9 mouse cellular contexts compared by ENCODE assay signal in the genomic region with DNA sequence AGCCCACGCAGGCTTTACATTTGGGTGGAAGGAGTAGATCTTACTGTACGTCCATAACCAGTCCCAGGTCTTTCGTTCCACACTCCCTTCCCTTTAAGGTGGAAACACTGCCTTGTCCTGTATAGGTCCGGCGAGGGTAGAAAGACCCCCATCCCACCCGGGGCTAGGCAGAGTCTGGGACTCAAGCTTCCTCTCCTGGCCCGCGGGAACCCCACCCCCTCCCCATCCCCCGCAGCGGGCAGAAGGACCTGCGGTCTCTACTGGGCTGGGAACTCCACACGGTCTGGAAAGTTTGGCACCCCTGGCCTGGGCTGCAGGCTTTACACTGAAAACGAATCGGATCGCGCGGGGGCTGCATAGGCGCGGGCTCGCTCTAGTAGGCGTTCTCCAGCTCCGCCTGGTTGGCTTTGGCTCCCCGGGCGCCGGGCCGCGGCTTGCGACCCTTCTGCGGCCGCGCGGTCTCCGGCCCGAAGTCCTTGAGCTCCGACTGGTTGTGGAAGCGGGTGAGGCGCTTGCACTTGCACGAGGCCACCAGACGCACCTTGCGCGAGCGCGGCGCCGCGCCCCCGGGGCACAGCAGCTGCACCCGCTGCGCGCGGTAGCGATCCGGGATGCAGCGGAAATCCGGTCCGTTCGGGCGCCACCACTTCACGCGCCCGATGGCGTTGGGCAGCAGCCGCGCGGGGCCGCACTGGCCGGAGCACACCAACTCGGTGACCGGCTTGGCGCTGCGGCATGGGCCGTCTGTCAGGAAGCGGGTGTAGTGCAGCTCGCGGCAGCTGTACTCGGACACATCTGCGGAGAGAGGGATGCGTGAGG. TPM values are rescaled to one million over a fixed set of nuclear protein-coding genes. Genes with fewer than 3 reads are reported as not detected.
A peak's percentile ranks its signal among the peaks of the same experiment; 100 is the strongest.
DNase-seq lines count a peak whose midpoint lies in the region; ATAC-seq and TF ChIP-seq lines count a peak whose summit lies in the region.
"Had no signal": no experiment of that assay in that cellular context is flagged by ENCODE, and none has a peak within 500 bp of the region (broad histone marks: within the 10 kb centered on the region; RNA-seq: fewer than 3 reads in every experiment).

No protein-coding gene starts in this region.

- H3K4me1 ChIP-seq in hindbrain, embryonic 12.5 days, result peaks cover 45% of the 10 kb centered on the region
- peaks cover 12% of the 10 kb centered on the region for H3K4me1 ChIP-seq in lung, embryonic 16.5 days (replicated peaks; ENCODE audit: control insufficient read depth, insufficient read depth, low read length)
- 0 out of 2 replicates have a peak, but pooled peaks cover 2% of the 10 kb centered on the region for H3K4me1 ChIP-seq in stomach, postnatal 0 days (replicated peaks; ENCODE audit: control insufficient read depth, insufficient read depth)

- H3K9me3 ChIP-seq in hindbrain, embryonic 12.5 days (replicated peaks), result no peaks in the 10 kb centered on the region
- H3K9me3 ChIP-seq in lung, embryonic 16.5 days (ENCODE audit: control insufficient read depth, low read length), result no peaks in the 10 kb centered on the region
- H3K9me3 ChIP-seq in stomach, postnatal 0 days (ENCODE audit: control insufficient read depth, low read length), result no peaks in the 10 kb centered on the region

- peak; percentile 64 for ATAC-seq in hindbrain, embryonic 12.5 days (ENCODE audit: low FRiP score)
- ATAC-seq in lung, embryonic 16.5 days (ENCODE audit: low read depth), result peak; percentile 29; the same call in 1 of the 2 replicates
- peak; percentile 21; the same call in 1 of the 2 replicates for ATAC-seq in stomach, postnatal 0 days (ENCODE audit: low FRiP score, low TSS enrichment)
- ATAC-seq in monocyte, adult 5-6 weeks (replicated peaks; ENCODE audit: insufficient number of reproducible peaks, low FRiP score, low TSS enrichment, poor library complexity, severe bottlenecking), result no peak

- H3K4me2 ChIP-seq in hindbrain, embryonic 12.5 days (replicated peaks), result peak overlapping the region; percentile 96
- peak overlapping the region; percentile 84 for H3K4me2 ChIP-seq in lung, embryonic 16.5 days (ENCODE audit: low read depth, low read length)
- peak overlapping the region; percentile 79 for H3K4me2 ChIP-seq in stomach, postnatal 0 days (replicated peaks; ENCODE audit: low read depth)

- peaks cover 83% of the 10 kb centered on the region for H3K27me3 ChIP-seq in hindbrain, embryonic 12.5 days
- H3K27me3 ChIP-seq in lung, embryonic 16.5 days (ENCODE audit: control insufficient read depth, insufficient read depth, low read depth, low read length), result peaks cover 57% of the 10 kb centered on the region
- H3K27me3 ChIP-seq in stomach, postnatal 0 days (ENCODE audit: control insufficient read depth, insufficient read depth, low read length), result peaks cover 19% of the 10 kb centered on the region; the same call in 1 of the 2 replicates

- H3K9ac ChIP-seq in hindbrain, embryonic 12.5 days, result peak overlapping the region; percentile 63
- H3K9ac ChIP-seq in lung, embryonic 16.5 days (ENCODE audit: low read length), result peak overlapping the region; percentile 61
- H3K9ac ChIP-seq in stomach, postnatal 0 days (ENCODE audit: low read length), result peak overlapping the region; percentile 43; the same call in 1 of the 2 replicates

- no peak for TF ChIP-seq EP300 in stomach, postnatal 0 days (optimal IDR thresholded peaks at IDR 0.05)

- WGBS in hindbrain, embryonic 12.5 days, result under 1% methylated on average over 78 of the region's 78 CpGs
- WGBS in lung, embryonic 16.5 days, result under 1% methylated on average over 78 of the region's 78 CpGs
- under 1% methylated on average over 78 of the region's 78 CpGs for WGBS in stomach, postnatal 0 days

- TF ChIP-seq CTCF in stomach, postnatal 0 days (IDR thresholded peaks at IDR 0.05; ENCODE audit: low read depth), result no peak

- H3K36me3 ChIP-seq in hindbrain, embryonic 12.5 days, result no peaks in the 10 kb centered on the region
- H3K36me3 ChIP-seq in lung, embryonic 16.5 days (ENCODE audit: control insufficient read depth, insufficient read depth, low read length), result no peaks in the 10 kb centered on the region
- H3K36me3 ChIP-seq in stomach, postnatal 0 days (ENCODE audit: control insufficient read depth, insufficient read depth, low read length), result no peaks in the 10 kb centered on the region

- no peak overlapping the region for H3K27ac ChIP-seq in hindbrain, embryonic 12.5 days
- no peak overlapping the region for H3K27ac ChIP-seq in lung, embryonic 16.5 days (ENCODE audit: low read length)
- no peak overlapping the region for H3K27ac ChIP-seq in stomach, postnatal 0 days (replicated peaks)

- DNase-seq in cerebellum, postnatal 14 days, result peak; percentile 64 to 66
- no peak for DNase-seq in cerebellum, adult 11-12 months
- DNase-seq in urinary bladder, adult 2 months (ENCODE audit: low spot score), result peak; percentile 30
- no peak for DNase-seq in urinary bladder, postnatal 14 days (ENCODE audit: low spot score)
- DNase-seq in stomach, postnatal 0 days (ENCODE audit: low spot score), result peak; percentile 59

- H3K4me3 ChIP-seq in hindbrain, embryonic 12.5 days, result peak overlapping the region; percentile 55
- H3K4me3 ChIP-seq in lung, embryonic 16.5 days (ENCODE audit: low read length), result peak overlapping the region; percentile 56
- peak overlapping the region; percentile 49 for H3K4me3 ChIP-seq in stomach, postnatal 0 days (ENCODE audit: low read depth, low read length)

RNA-seq across cellular contexts. Expression of a gene that starts 3.1 kb away (rescaled TPM):
- polyA plus RNA-seq in urinary bladder, adult 2 months (2012; rRNA removed), result 0.03 TPM in 1 of 2 replicates, not detected in the other
- polyA plus RNA-seq in hindbrain, embryonic 12.5 days (2016; fragmentation: Nextera tagmentation; extraction: Ambion mirVana), result 0.46 and 0.79 TPM in 2 replicates
- 0.53 and 0.63 TPM in 2 replicates for polyA plus RNA-seq in lung, embryonic 16.5 days (2015; fragmentation: Nextera tagmentation; extraction: Ambion mirVana)
- polyA plus RNA-seq in stomach, postnatal 0 days (2015; fragmentation: Nextera tagmentation; extraction: Ambion mirVana), result 0.08 TPM in 1 of 2 replicates, not detected in the other
- total RNA-seq in monocyte, adult 5-6 weeks (2017), result not detected in 3 replicates

RNA-seq across cellular contexts. Expression of a gene that starts 20.4 kb away (rescaled TPM):
- polyA plus RNA-seq in urinary bladder, adult 2 months (2012; rRNA removed), result not detected in 2 replicates
- not detected in 2 replicates for polyA plus RNA-seq in hindbrain, embryonic 12.5 days (2016; fragmentation: Nextera tagmentation; extraction: Ambion mirVana)
- polyA plus RNA-seq in lung, embryonic 16.5 days (2015; fragmentation: Nextera tagmentation; extraction: Ambion mirVana), result not detected in 2 replicates
- polyA plus RNA-seq in stomach, postnatal 0 days (2015; fragmentation: Nextera tagmentation; extraction: Ambion mirVana), result not detected in 2 replicates
- total RNA-seq in monocyte, adult 5-6 weeks (2017), result 2.4 TPM in 1 of 3 replicates, not detected in the others
- total RNA-seq: heart, postnatal 36 days had no signal

RNA-seq across cellular contexts. Expression of a gene that starts 23.1 kb away (rescaled TPM):
- polyA plus RNA-seq in urinary bladder, adult 2 months (2012; rRNA removed), result 55.8 and 62.7 TPM in 2 replicates
- polyA plus RNA-seq in hindbrain, embryonic 12.5 days (2016; fragmentation: Nextera tagmentation; extraction: Ambion mirVana), result 11.4 and 12.9 TPM in 2 replicates
- 21.7 and 23.8 TPM in 2 replicates for polyA plus RNA-seq in lung, embryonic 16.5 days (2015; fragmentation: Nextera tagmentation; extraction: Ambion mirVana)
- 21.7 and 22.8 TPM in 2 replicates for polyA plus RNA-seq in stomach, postnatal 0 days (2015; fragmentation: Nextera tagmentation; extraction: Ambion mirVana)
- total RNA-seq in monocyte, adult 5-6 weeks (2017), result 32.4 to 36.2 TPM (median 35.3 TPM) in 3 replicates

Comparison
In these comparisons a context has a peak if more than half of its experiments do, and no peak if none do; other contexts are left out.
1. DNase-seq: peak in cerebellum, postnatal 14 days (2 of 2), urinary bladder, adult 2 months (single experiment) and stomach, postnatal 0 days (single experiment); none in cerebellum, adult 11-12 months (single experiment) and urinary bladder, postnatal 14 days (single experiment).
2. Peak in every context shown above with its lines, with median percentiles within 50 percentile points of each other: H3K4me2 ChIP-seq, H3K4me3 ChIP-seq and H3K9ac ChIP-seq.